27 mouse cellular contexts compared by ENCODE assay signal in genomic region chr14:47465468-47466175, GRCm38 (mm10). TPM values are rescaled to one million over a fixed set of nuclear protein-coding genes. Genes with fewer than 3 reads are reported as not detected.
DNase-seq lines count a peak whose midpoint lies in the region; ATAC-seq and TF ChIP-seq lines count a peak whose summit lies in the region.
"Had no signal": no experiment of that assay in that cellular context is flagged by ENCODE, and none has a peak within 500 bp of the region (broad histone marks: within the 10 kb centered on the region; RNA-seq: fewer than 3 reads in every experiment).

No protein-coding gene starts in this region.

- no peak for TF ChIP-seq POLR2A in CH12.LX (IDR thresholded peaks at IDR 0.05; ENCODE audit: low read depth, low read length)

- peak; percentile 63 for ATAC-seq in forebrain, embryonic 16.5 days
- no peak for ATAC-seq in forebrain, embryonic 13.5 days
- peak; percentile 33; the same call in 1 of the 2 replicates for ATAC-seq in liver, embryonic 13.5 days (ENCODE audit: low read depth)
- no peak for ATAC-seq in liver, embryonic 11.5 days (replicated peaks; ENCODE audit: low FRiP score)
- peak; percentile 31; the same call in 1 of the 2 replicates for ATAC-seq in intestine, embryonic 16.5 days
- ATAC-seq in kidney, embryonic 15.5 days (replicated peaks; ENCODE audit: low FRiP score), result no peak
- ATAC-seq: midbrain, embryonic 13.5 days had no signal

- WGBS in forebrain, embryonic 16.5 days, result 38% methylated on average over 7 of the region's 7 CpGs
- 56% methylated on average over 7 of the region's 7 CpGs for WGBS in forebrain, embryonic 13.5 days
- WGBS in liver, embryonic 13.5 days (ENCODE audit: insufficient replicate concordance), result 35% methylated on average over 7 of the region's 7 CpGs
- WGBS in liver, embryonic 11.5 days, result 48% methylated on average over 7 of the region's 7 CpGs
- 47% methylated on average over 7 of the region's 7 CpGs for WGBS in intestine, embryonic 16.5 days
- whole genome bisulfite sequencing in kidney, embryonic 15.5 days, result 46% methylated on average over 7 of the region's 7 CpGs

- H3K9ac ChIP-seq in forebrain, embryonic 16.5 days (replicated peaks; ENCODE audit: low read depth, low read length), result no peak overlapping the region
- no peak overlapping the region for H3K9ac ChIP-seq in forebrain, embryonic 13.5 days
- no peak overlapping the region for H3K9ac ChIP-seq in liver, embryonic 13.5 days
- H3K9ac ChIP-seq in liver, embryonic 11.5 days (ENCODE audit: low read depth, low read length), result no peak overlapping the region
- H3K9ac ChIP-seq in CH12.LX (ENCODE audit: insufficient read depth, low read depth), result no peak overlapping the region
- H3K9ac ChIP-seq in intestine, embryonic 16.5 days (ENCODE audit: low read depth, low read length), result no peak overlapping the region
- no peak overlapping the region for H3K9ac ChIP-seq in kidney, embryonic 15.5 days
- H3K9ac ChIP-seq: embryonic facial prominence, embryonic 13.5 days; hindbrain, embryonic 13.5 days; limb, embryonic 13.5 days; lung, embryonic 14.5 days; midbrain, embryonic 13.5 days; neural tube, embryonic 13.5 days had no signal

- H3K4me3 ChIP-seq in forebrain, embryonic 16.5 days (replicated peaks; ENCODE audit: low read length), result no peak overlapping the region
- no peak overlapping the region for H3K4me3 ChIP-seq in forebrain, embryonic 13.5 days
- H3K4me3 ChIP-seq in liver, embryonic 13.5 days (replicated peaks), result no peak overlapping the region
- H3K4me3 ChIP-seq in liver, embryonic 11.5 days (ENCODE audit: low read depth, low read length), result no peak overlapping the region
- no peak overlapping the region for H3K4me3 ChIP-seq in CH12.LX (replicated peaks in 1 of 3; ENCODE audit: low read depth in 2 of 3, low read length in 2 of 3, poor library complexity in 1 of 3)
- no peak overlapping the region for H3K4me3 ChIP-seq in intestine, embryonic 16.5 days (ENCODE audit: low read length)
- no peak overlapping the region for H3K4me3 ChIP-seq in kidney, embryonic 15.5 days (replicated peaks)
- H3K4me3 ChIP-seq: embryonic facial prominence, embryonic 13.5 days; hindbrain, embryonic 13.5 days; limb, embryonic 13.5 days; midbrain, embryonic 13.5 days; neural tube, embryonic 13.5 days had no signal

- no peaks in the 10 kb centered on the region for H3K27me3 ChIP-seq in forebrain, embryonic 16.5 days (replicated peaks; ENCODE audit: control insufficient read depth, insufficient read depth, low read length)
- no peaks in the 10 kb centered on the region for H3K27me3 ChIP-seq in forebrain, embryonic 13.5 days
- peaks cover 17% of the 10 kb centered on the region for H3K27me3 ChIP-seq in liver, embryonic 13.5 days
- H3K27me3 ChIP-seq in liver, embryonic 11.5 days (replicated peaks; ENCODE audit: control insufficient read depth, insufficient read depth, low read length), result no peaks in the 10 kb centered on the region
- H3K27me3 ChIP-seq in CH12.LX (replicated peaks), result peaks cover 6% of the 10 kb centered on the region
- H3K27me3 ChIP-seq in intestine, embryonic 16.5 days (replicated peaks; ENCODE audit: control insufficient read depth, insufficient read depth, low read length), result no peaks in the 10 kb centered on the region
- no peaks in the 10 kb centered on the region for H3K27me3 ChIP-seq in kidney, embryonic 15.5 days
- H3K27me3 ChIP-seq: hindbrain, embryonic 13.5 days; limb, embryonic 13.5 days; midbrain, embryonic 13.5 days; neural tube, embryonic 13.5 days had no signal

- H3K36me3 ChIP-seq in forebrain, embryonic 16.5 days (ENCODE audit: control insufficient read depth, insufficient read depth), result no peaks in the 10 kb centered on the region
- no peaks in the 10 kb centered on the region for H3K36me3 ChIP-seq in forebrain, embryonic 13.5 days (ENCODE audit: poor library complexity, severe bottlenecking)
- no peaks in the 10 kb centered on the region for H3K36me3 ChIP-seq in liver, embryonic 13.5 days
- no peaks in the 10 kb centered on the region for H3K36me3 ChIP-seq in liver, embryonic 11.5 days (ENCODE audit: control insufficient read depth, insufficient read depth, low read length)
- no peaks in the 10 kb centered on the region for H3K36me3 ChIP-seq in CH12.LX (replicated peaks in 1 of 2; ENCODE audit: control insufficient read depth in 1 of 2, insufficient read depth in 1 of 2, low read length in 1 of 2)
- no peaks in the 10 kb centered on the region for H3K36me3 ChIP-seq in intestine, embryonic 16.5 days (ENCODE audit: control insufficient read depth, insufficient read depth, low read length)
- H3K36me3 ChIP-seq in kidney, embryonic 15.5 days, result no peaks in the 10 kb centered on the region
- H3K36me3 ChIP-seq: embryonic facial prominence, embryonic 13.5 days; hindbrain, embryonic 13.5 days; limb, embryonic 13.5 days; midbrain, embryonic 13.5 days; neural tube, embryonic 13.5 days had no signal

- no peak for TF ChIP-seq EP300 in CH12.LX (IDR thresholded peaks at IDR 0.05; ENCODE audit: low read length)

- no peak overlapping the region for H3K27ac ChIP-seq in forebrain, embryonic 16.5 days (ENCODE audit: low read length)
- H3K27ac ChIP-seq in forebrain, embryonic 13.5 days, result no peak overlapping the region
- H3K27ac ChIP-seq in liver, embryonic 13.5 days, result no peak overlapping the region
- H3K27ac ChIP-seq in liver, embryonic 11.5 days (ENCODE audit: low read depth, low read length), result no peak overlapping the region
- no peak overlapping the region for H3K27ac ChIP-seq in CH12.LX (ENCODE audit: insufficient read depth, low read depth)
- no peak overlapping the region for H3K27ac ChIP-seq in intestine, embryonic 16.5 days (ENCODE audit: low read length)
- no peak overlapping the region for H3K27ac ChIP-seq in kidney, embryonic 15.5 days
- H3K27ac ChIP-seq: embryonic facial prominence, embryonic 13.5 days; hindbrain, embryonic 13.5 days; limb, embryonic 13.5 days; macrophage; midbrain, embryonic 13.5 days; neural tube, embryonic 13.5 days had no signal

- H3K9me3 ChIP-seq in forebrain, embryonic 16.5 days (ENCODE audit: control insufficient read depth, low read length), result no peaks in the 10 kb centered on the region
- H3K9me3 ChIP-seq in forebrain, embryonic 13.5 days (replicated peaks), result no peaks in the 10 kb centered on the region
- H3K9me3 ChIP-seq in liver, embryonic 13.5 days (replicated peaks), result no peaks in the 10 kb centered on the region
- no peaks in the 10 kb centered on the region for H3K9me3 ChIP-seq in liver, embryonic 11.5 days (ENCODE audit: control insufficient read depth, low read length)
- no peaks in the 10 kb centered on the region for H3K9me3 ChIP-seq in CH12.LX (replicated peaks; ENCODE audit: low read length)
- no peaks in the 10 kb centered on the region for H3K9me3 ChIP-seq in intestine, embryonic 16.5 days (ENCODE audit: control insufficient read depth, low read length)
- H3K9me3 ChIP-seq in kidney, embryonic 15.5 days (replicated peaks), result no peaks in the 10 kb centered on the region
- H3K9me3 ChIP-seq: embryonic facial prominence, embryonic 13.5 days; hindbrain, embryonic 13.5 days; limb, embryonic 13.5 days; midbrain, embryonic 13.5 days; neural tube, embryonic 13.5 days had no signal

- dilution Hi-C loops in CH12.LX (cut with MboI; ENCODE audit: extremely low pct_ligation_motif_present, extremely low pct_unique_long_range_greater_than_20kb, low sequenced_read_pairs), result no loop called here

- TF ChIP-seq CTCF in CH12.LX (conservative IDR thresholded peaks at IDR 0.05 in 1 of 2, IDR thresholded peaks at IDR 0.05 in 1 of 2; ENCODE audit: low read depth in 2 of 2, low read length in 2 of 2), result no peak

- H3K4me2 ChIP-seq in forebrain, embryonic 16.5 days (ENCODE audit: low read length), result no peak overlapping the region
- no peak overlapping the region for H3K4me2 ChIP-seq in forebrain, embryonic 13.5 days
- no peak overlapping the region for H3K4me2 ChIP-seq in liver, embryonic 13.5 days
- no peak overlapping the region for H3K4me2 ChIP-seq in liver, embryonic 11.5 days
- H3K4me2 ChIP-seq in CH12.LX (ENCODE audit: insufficient read depth, low read depth, poor library complexity, severe bottlenecking), result peak overlapping the region; percentile 34; the same call in 1 of the 2 replicates
- H3K4me2 ChIP-seq in intestine, embryonic 16.5 days (ENCODE audit: low read depth, low read length), result no peak overlapping the region
- no peak overlapping the region for H3K4me2 ChIP-seq in kidney, embryonic 15.5 days
- H3K4me2 ChIP-seq: embryonic facial prominence, embryonic 13.5 days; heart, embryonic 11.5 days; hindbrain, embryonic 13.5 days; limb, embryonic 13.5 days; lung, embryonic 14.5 days; midbrain, embryonic 13.5 days; neural tube, embryonic 13.5 days had no signal

- no peaks in the 10 kb centered on the region for H3K79me2 ChIP-seq in CH12.LX (replicated peaks; ENCODE audit: control insufficient read depth, extremely low read depth, insufficient read depth, poor library complexity, severe bottlenecking)

- in situ Hi-C loops in CH12.LX (cut with MboI; ENCODE audit: low pct_ligation_motif_present, low pct_unique_long_range_greater_than_20kb, low sequenced_read_pairs), result no loop called here

- no peak for DNase-seq in liver, embryonic 13.5 days
- DNase-seq in liver, embryonic 11.5 days (ENCODE audit: low spot score), result no peak
- no peak for DNase-seq in CH12.LX (ENCODE audit: extremely low read depth)
- DNase-seq in thymus, postnatal 0 days (ENCODE audit: low spot score), result no peak
- DNase-seq: adrenal gland, postnatal 14 days; cerebellum, adult 18-20 months; cerebellum, postnatal 10 days; gastrocnemius, postnatal 25 days; heart, adult 11 months; heart, postnatal 36 days; kidney, adult 18-20 months; kidney, postnatal 36 days; lung, embryonic 14.5 days; right cerebral cortex, postnatal 14 days; thymus, postnatal 25 days had no signal

- TF ChIP-seq RAD21 in CH12.LX (IDR thresholded peaks at IDR 0.05; ENCODE audit: low read depth, low read length), result no peak

- H3K4me1 ChIP-seq in forebrain, embryonic 16.5 days (replicated peaks; ENCODE audit: control insufficient read depth, insufficient read depth, low read length), result no peaks in the 10 kb centered on the region
- H3K4me1 ChIP-seq in forebrain, embryonic 13.5 days, result no peaks in the 10 kb centered on the region
- H3K4me1 ChIP-seq in liver, embryonic 13.5 days (replicated peaks), result peaks cover 6% of the 10 kb centered on the region
- no peaks in the 10 kb centered on the region for H3K4me1 ChIP-seq in liver, embryonic 11.5 days (replicated peaks; ENCODE audit: control insufficient read depth, insufficient read depth, low read length)
- H3K4me1 ChIP-seq in CH12.LX (ENCODE audit: control insufficient read depth in 1 of 2, insufficient read depth in 2 of 2), result peaks cover 0 to 3% of the 10 kb centered on the region in 2 experiments; a peak in 1 of 4 replicates
- no peaks in the 10 kb centered on the region for H3K4me1 ChIP-seq in intestine, embryonic 16.5 days (ENCODE audit: control insufficient read depth, insufficient read depth, low read length)
- no peaks in the 10 kb centered on the region for H3K4me1 ChIP-seq in kidney, embryonic 15.5 days
- H3K4me1 ChIP-seq: embryonic facial prominence, embryonic 13.5 days; hindbrain, embryonic 13.5 days; limb, embryonic 13.5 days; midbrain, embryonic 13.5 days; neural tube, embryonic 13.5 days had no signal

RNA-seq across cellular contexts. Expression of gene Fbxo34, which starts 15.4 kb away (rescaled TPM):
- 20.3 and 23.1 TPM in 2 replicates for polyA plus RNA-seq in forebrain, embryonic 16.5 days (2015; fragmentation: Nextera tagmentation; extraction: Ambion mirVana)
- polyA plus RNA-seq in forebrain, embryonic 13.5 days (2015; fragmentation: Nextera tagmentation; extraction: Ambion mirVana), result 20.4 and 23.5 TPM in 2 replicates
- 34.9 and 36.3 TPM in 2 replicates for polyA plus RNA-seq in liver, embryonic 13.5 days (2015; fragmentation: Nextera tagmentation; extraction: Ambion mirVana)
- 27.8 and 30.9 TPM in 2 replicates for polyA plus RNA-seq in liver, embryonic 11.5 days (2014; fragmentation: Nextera tagmentation; extraction: Ambion mirVana)
- total RNA-seq in CH12.LX (2012; rRNA removed) (11.9 and 12.8 TPM in 2 replicates), CH12.LX (2014; rRNA removed) (11.1 and 11.6 TPM in 2 replicates)
- polyA plus RNA-seq in CH12.LX (2012; ENCODE audit: insufficient read length, low read depth), result 24.7 and 25.9 TPM in 2 replicates
- polyA plus RNA-seq in intestine, embryonic 16.5 days (2015; fragmentation: Nextera tagmentation; extraction: Ambion mirVana), result 20.4 and 23.5 TPM in 2 replicates
- 18.2 and 20.3 TPM in 2 replicates for polyA plus RNA-seq in thymus, postnatal 0 days (2015; fragmentation: Nextera tagmentation; extraction: Ambion mirVana)
- polyA plus RNA-seq in kidney, embryonic 15.5 days (2015; fragmentation: Nextera tagmentation; extraction: Ambion mirVana), result 20.6 and 23.7 TPM in 2 replicates

RNA-seq across cellular contexts. Expression of gene Dlgap5, which starts 47.4 kb away (rescaled TPM):
- polyA plus RNA-seq in forebrain, embryonic 16.5 days (2015; fragmentation: Nextera tagmentation; extraction: Ambion mirVana), result 15.9 and 16.5 TPM in 2 replicates
- 42.0 and 45.0 TPM in 2 replicates for polyA plus RNA-seq in forebrain, embryonic 13.5 days (2015; fragmentation: Nextera tagmentation; extraction: Ambion mirVana)
- 58.4 and 66.0 TPM in 2 replicates for polyA plus RNA-seq in liver, embryonic 13.5 days (2015; fragmentation: Nextera tagmentation; extraction: Ambion mirVana)
- polyA plus RNA-seq in liver, embryonic 11.5 days (2014; fragmentation: Nextera tagmentation; extraction: Ambion mirVana), result 71.1 and 71.7 TPM in 2 replicates
- total RNA-seq in CH12.LX (2012; rRNA removed) (48.9 and 50.8 TPM in 2 replicates), CH12.LX (2014; rRNA removed) (53.5 and 59.9 TPM in 2 replicates)
- 57.0 and 62.9 TPM in 2 replicates for polyA plus RNA-seq in CH12.LX (2012; ENCODE audit: insufficient read length, low read depth)
- polyA plus RNA-seq in intestine, embryonic 16.5 days (2015; fragmentation: Nextera tagmentation; extraction: Ambion mirVana), result 29.5 and 33.9 TPM in 2 replicates
- 41.8 and 46.4 TPM in 2 replicates for polyA plus RNA-seq in thymus, postnatal 0 days (2015; fragmentation: Nextera tagmentation; extraction: Ambion mirVana)
- 47.8 and 53.9 TPM in 2 replicates for polyA plus RNA-seq in kidney, embryonic 15.5 days (2015; fragmentation: Nextera tagmentation; extraction: Ambion mirVana)
- total RNA-seq: gastrocnemius, adult 18-20 months had no signal

Comparison
In these comparisons a context has a peak if more than half of its experiments do, and no peak if none do; other contexts are left out.
1. ATAC-seq: peak in forebrain, embryonic 16.5 days (single experiment), liver, embryonic 13.5 days (single experiment) and intestine, embryonic 16.5 days (single experiment); none in forebrain, embryonic 13.5 days (single experiment), liver, embryonic 11.5 days (single experiment) and kidney, embryonic 15.5 days (single experiment).